Mouse (Mus musculus) hindlimb bud, embryonic 11.5 days (tissue): ENCODE measurements around the gene Cactin.
A peak's percentile ranks its signal among the peaks of the same experiment; 100 is the strongest.

ENCODE experiments used
- DNase-seq: peaks from one replicate; pipeline ENCODE4 v3.0.0-alpha.2; 2012; ENCODE audit warnings: low read depth, low spot score; ENCODE audit errors: extremely low spot score

Gene Cactin

DNA sequence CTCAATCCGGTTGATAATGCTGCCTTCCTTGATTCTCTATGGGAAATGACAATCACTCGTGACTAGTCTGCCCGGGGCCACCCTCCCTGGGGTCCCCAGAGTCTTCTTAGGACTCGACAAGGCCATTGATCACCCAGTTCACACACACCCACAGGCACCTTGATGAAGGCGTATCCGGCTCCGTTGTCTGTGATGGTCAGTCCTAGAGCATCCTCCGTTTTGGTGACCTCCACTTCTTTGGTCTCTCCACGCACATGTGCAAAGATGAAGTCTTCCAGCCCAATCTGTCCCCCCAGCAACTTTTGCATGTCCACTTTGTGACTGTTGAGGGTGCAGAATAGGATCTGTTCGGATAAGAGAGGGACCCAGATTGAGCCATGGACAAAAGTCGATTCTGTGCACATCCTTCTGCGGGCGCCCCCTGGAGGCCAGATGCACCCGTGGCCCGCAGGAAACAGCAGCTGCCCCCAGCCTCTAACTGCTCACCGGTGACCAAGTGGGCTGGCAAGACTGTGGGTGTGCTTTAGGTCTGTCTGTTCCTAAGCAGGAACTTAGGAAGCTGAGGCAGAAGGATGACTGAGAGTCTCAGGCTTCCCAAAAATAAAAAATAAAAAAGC, 20.5 kb downstream of the Cactin start:
- DNase-seq: no peak

DNA sequence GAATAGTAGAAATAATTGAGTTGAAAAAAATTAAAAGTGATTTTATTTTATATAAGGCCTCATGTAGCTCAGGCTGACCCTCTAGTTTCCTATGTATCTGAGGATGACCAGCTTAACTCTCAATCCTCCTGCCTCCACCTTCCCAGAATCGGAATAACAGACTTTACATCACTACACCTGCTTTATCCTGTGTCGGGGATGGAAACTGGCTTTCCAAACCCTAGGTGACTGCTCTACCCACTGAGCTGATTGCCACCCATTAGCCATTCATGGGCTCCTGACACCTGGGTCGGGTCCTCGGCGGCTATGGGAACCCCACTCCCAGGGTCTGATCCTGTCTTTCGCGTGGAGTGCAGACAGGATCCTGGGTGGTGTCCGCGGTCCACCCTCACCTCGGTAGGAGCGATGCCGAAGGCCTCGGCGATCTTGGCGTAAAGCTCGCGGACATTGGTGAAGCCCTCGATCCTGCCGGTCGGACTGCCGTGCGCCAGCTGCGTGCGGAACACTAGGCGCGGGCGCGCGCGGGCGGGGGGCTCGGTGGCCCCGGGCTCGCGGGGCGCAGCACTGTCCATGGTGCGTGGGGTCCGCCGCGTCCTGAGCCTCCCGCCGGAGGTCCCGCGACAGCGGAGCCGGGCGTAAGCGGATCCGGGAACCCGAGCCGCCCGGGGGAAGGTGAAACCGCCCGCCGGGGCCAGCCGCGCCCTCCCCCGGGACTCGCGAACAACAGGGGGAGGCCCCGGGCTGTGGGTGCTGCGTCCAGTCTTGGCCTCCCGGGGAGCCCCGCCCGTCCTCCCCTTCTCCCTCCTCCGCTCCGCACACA, 22.0 kb downstream of the Cactin start, which contains the start of gene Gipc3:
TSS of gene Gipc3 (minus strand) at position 581 of the 820 bp plus-strand sequence.
- no peak for DNase-seq

DNA sequence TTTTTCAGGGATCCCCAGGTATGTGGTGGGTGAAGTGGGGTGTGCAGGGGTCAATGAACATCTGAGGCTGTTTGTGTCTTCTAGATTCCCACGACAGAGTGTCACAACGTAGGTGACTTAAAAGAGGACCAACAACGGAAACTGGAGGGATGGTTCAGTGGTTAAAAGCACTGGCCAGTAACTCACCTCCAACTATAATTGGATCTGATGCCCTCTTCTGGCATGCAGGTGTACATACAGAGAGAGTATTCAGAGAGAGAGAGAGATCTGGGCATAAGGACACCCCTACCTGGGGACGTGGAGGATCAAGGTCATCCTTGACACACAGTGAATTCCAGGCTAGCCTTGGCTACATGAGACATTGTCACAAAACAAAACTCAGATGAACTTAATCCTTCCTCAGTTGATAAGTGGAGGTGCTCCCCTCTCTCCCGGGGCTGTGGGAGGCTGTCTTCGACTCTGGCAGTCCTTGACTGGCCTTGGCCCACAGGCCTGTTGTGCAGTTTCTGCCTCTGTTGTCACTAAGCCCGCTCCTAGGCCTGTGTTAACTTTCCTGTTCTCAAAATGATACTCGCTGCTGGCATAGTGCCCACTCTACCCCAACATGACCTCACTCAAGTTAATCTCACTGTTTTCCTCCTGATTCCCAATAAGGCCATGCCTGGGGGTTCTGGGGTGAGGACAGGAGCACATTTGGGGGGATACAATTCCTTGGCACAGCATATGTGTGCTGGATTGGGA, 23.7 kb downstream of the Cactin start:
- no peak for DNase-seq

DNA sequence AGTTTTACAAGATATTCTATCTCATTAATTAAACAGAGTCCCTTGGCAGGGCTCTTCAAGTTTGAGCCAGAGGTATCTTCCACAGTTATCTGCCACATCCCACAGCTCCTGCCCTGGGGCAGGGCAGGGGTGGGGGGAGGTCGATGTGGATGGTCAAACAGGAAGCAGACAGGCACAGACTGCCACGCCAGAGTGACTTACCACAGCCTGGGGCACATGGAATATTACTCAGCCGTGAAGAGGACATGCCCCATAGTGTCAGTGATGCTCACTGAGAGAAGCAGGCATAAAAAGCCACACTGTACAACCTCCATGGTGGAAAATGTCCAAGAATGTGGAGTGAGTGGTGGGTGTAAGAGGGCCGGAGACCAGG, 24.2 kb downstream of the Cactin start:
- DNase-seq: no peak

DNA sequence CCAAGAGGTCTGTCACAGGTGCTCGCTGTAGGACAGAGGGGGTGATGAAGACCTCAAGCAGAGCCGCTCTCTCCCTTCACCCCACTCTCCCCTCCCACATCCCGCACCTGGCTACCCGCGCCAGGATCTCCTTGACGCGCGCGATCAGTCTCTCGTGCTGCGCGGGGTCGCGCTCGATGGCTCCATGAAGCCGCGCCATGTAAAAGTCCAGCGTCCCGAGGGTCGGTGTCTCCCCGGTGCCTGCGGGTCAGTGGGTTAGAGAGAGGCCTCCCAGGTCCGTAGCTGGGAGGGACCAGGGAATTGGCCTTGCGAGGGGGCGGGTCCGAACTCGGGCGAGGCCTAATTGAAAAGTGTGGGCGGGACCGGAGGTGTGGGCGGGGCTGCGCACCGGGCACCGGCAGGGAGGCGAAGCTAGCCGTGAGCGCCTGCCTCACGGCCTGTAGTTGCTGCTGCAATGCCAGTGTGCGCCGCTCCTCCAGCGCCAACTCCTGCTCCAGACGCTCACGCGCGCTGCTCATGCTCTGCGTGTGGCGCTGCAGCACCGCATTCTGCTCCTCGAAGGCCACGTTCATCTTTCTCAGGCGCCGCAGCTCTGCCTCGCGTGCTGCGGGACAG, 25.7 kb downstream of the Cactin start:
- DNase-seq: no peak

DNA sequence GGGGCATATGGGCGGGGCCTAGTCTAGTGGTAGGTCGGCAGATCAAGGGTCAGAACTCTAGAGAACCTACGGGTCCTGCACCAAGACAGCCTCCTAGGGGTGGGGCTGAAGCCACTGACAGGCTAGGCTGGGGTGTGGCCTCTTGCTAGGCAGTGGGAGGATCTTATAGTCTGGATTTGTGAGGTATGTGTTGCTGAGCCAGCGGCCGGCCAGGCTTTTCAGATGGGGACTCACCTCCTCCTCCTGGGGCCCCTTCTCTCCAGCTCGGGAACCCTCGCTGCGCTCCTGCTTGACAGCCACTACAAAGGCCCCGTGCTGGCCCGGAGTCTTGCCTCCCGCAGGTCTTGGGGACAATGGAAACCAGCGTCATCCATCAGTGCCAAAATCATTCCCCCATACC, 28.2 kb downstream of the Cactin start:
- no peak for DNase-seq

DNA sequence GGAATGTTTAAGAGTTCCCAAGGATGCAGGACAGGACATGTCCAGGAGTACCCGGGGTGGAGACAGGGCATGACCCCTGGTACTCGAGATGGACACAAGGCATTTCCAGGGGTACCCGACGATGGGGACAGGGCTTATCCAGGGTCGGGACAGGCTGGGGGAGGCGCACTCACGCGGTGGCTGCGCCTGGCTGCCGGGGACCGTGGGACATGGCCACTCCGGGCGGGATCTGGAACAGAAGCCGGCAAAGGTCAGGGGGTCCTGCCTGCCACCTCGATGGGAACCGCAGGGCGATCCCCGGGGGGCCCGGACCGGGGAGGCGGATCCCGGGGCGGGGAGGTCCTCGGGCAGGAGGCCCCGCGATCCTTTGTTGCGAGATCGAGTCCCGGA, 29.1 kb downstream of the Cactin start:
- DNase-seq: no peak

DNA sequence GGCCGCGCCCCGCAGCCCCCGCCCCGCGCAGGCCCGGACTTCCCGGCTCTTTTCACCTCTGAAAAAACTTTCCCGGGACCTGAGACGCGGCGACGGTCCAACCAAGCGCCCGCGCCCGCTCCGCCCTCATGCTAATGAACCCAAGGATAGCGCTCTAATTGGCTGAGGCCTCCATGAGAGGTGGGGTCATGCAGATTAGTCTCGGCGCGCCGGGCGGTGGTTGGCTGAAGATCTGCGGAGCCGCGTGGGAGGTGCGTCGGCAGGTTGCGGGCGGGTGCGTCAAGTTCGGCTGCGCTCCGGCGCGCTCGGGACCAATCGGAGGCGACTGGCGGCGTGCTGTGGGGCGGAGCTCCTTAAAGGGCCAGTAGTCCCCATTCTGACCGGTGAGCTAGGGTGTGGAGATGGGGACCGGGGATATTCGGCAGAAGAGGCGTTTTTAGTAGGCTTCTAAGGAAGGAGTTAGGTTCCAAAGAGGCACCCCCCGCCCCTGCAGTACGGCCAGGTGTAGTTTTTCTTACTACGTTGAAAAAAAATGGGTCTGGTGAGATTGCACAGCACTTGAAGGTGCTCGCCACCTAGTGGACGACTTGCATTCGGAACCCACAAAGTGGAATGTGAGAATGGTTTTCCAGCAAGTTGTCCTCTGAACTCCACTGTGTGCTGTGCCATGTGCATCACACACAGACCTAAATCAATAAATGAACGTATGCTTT, 29.6 kb downstream of the Cactin start, which contains the start of gene Hmg20b:
TSS of gene Hmg20b (minus strand) at position 130 of the 713 bp plus-strand sequence.
- DNase-seq: peak; percentile 89

DNA sequence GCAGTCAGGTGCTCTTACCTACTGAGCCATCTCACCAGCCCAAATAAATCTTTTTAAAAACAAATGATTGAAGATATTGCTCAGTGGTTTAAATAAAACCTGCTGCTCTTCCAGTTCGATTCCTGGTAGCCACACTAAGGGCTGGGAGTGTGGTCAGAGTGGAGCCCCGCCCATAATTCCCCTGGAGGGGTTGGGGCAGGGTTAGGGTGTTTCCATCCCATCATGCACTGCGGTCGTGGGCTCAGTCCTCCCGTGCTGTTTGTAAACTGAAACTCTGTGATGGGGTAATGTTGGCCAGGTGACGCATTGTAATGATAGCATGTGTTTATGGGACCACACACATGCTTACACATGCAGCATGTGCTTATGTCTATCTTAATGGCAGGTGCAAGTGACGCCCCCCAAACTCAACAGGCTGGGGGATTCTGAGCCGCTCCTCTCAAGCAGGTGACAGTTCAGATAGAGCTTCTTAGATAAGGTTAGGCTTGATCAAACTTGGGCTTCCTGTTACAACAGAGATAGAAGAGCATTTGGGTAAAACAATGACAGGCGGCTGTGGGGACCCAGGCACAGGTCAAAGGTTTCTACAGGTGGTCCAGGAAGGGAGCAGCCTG, 30.9 kb downstream of the Cactin start:
- DNase-seq: no peak

DNA sequence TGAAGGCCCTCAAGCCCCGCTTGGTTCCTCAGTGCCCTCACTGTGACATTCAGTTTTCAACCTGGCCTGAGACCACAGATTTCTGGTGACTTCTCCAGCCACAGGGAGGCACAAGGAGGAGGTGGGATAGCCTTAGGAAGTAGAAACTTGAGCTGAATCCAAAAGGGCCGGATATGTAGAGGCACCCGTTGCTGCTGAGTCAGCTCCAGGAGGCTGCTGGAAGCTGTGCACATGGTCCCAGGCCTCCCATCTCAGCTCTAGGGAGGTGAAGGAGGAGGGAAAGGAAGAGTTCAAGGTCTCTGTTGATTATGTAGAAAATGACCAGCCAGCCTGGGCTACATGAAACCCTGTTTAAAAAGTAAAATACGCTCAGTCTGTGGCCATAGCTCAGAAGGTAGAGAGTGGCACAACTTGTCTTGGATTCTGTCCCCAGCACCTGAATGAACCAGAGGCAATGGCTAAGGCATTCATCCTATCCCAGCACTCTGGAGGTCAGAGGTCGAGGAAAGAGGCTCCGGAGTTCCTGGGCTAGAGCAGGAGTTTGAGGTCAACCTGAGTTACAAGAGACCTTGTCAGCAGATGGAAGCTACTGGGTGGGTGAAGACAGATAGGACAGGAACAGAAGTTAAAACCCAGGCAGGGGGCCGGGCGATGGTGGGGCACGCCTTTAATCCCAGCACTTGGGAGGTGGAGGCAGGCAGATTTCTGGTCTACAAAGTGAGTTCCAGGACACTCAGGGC, 34.0 kb downstream of the Cactin start:
- no peak for DNase-seq

DNA sequence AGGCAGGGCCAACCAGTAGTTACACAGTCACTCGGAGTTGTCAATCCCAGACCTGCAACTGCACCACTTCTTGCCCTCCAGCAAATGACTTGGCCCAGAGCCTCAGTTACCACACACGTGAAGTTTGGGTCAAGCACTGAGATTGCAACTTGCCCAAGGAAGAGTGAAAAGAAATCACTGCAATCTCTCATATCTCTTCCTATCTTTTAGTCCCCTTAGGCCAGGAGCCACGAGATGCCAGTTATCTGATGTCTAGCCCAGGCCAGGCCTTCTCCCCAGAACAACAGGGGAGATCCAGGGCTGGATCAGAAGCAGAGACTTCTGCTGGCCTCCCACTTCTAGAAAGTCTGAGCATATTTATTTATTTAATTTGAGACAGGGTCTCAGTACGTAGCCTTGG, 34.6 kb downstream of the Cactin start:
- no peak for DNase-seq

DNA sequence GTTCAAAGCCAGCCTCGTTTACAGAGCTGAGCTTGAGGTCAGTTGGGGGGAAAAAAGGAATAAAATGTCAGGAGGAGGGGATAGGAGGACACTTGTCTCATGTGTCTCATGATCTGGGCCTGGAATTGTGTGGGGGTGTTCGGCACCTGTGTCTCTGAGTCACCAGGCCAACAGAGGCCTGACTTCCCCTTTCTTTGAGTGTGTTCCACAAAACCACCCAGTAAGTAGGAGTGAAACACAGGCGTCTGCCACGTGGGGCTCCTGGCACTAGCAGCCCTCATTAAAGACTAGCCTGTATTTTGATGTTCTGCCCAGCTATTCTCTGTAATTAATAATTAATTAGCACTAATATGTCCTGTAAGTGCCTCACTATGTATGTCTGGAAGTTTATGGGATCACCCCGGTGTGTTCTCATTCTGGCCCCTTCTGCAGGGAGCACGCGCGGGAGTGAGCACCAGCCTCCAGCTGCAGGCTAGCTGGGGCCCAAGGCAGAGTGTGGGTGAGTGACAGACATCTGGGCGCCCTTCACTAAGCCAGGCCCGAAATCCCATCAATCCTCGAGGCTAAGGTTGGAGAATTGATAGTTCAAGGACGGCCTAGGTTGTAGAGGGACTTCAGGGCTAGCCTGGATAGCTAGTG, 35.6 kb downstream of the Cactin start:
- DNase-seq: no peak

DNA sequence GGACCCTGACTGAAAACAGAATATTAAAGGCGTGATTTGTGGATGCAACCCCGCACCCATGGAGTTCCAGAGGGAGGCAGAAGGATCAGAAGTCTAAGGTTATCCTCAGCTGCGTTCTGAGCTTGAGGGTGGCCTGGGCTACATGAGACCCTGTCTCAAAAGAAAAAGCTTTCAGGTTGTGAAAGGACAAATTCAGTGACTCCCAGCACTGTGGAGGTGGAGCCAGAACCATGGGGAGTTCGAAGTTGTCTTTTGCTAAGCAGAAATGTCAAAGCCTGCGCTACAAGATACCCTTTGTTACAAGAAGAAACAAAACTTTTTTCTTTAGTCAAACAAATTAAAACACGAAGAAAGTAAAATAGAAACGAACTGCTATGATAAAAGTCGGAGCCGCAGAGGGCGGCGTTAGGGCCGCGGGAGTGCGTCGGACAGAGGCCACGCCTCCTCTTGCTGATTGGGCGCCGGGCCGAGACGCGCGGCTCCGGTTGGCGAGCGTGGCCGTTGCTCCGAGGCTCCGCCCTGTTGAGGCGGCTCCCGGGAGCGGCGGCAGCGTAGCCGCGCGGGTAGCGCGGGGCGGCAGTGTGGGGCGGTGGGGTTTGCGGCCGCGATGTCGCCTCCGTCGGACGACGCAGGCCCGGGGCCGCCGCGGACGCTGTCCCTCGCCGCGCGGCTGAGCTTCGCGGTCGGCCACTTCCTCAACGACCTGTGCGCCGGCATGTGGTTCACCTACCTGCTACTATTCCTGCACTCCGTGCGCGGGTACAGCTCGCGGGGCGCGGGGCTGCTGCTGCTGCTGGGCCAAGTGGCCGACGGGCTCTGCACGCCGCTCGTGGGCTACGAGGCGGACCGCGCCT, 36.3 kb downstream of the Cactin start, which contains the start of gene Mfsd12:
TSS of gene Mfsd12 (plus strand) at position 501 of the 854 bp plus-strand sequence.
- DNase-seq: no peak

DNA sequence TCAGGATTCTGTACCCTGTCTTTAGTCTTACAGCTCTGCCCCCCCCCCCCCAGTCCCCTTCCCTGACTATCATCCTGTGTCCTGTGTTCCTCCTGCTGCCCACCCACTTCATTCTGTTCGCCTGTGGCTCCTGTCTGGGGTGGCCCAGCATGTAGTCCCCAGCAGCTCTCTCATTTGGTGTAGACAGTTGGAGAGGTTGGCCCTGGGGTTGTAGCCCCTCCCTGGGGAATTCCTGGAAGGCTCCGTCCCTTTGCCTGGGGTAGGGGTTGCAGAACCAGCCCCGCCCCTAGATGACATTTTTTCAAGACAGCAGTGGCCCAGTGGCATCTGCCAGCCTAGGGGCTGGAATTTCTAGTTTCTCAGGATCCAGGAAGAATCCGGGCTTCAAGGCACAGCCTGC, 37.3 kb downstream of the Cactin start:
- no peak for DNase-seq

DNA sequence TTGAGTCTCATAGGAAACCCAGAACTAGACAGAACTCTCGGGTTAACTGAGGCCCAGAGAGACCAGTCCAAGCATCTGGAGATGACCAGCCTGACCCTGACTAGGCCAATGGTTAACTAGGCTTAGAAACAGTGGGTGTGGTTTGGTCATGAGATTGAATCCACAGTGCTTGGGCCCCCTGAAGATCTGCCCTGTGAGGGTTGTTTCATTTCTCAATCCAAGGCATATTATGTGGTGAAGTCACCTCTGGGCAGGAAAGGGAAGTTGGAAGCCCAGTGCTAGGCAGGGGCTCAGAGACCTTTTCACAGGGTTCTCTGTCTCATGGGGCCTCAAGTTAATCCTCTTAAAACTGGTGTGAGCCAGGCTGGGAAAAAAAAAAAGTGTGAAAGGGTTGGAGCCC, 37.9 kb downstream of the Cactin start:
- no peak for DNase-seq

DNA sequence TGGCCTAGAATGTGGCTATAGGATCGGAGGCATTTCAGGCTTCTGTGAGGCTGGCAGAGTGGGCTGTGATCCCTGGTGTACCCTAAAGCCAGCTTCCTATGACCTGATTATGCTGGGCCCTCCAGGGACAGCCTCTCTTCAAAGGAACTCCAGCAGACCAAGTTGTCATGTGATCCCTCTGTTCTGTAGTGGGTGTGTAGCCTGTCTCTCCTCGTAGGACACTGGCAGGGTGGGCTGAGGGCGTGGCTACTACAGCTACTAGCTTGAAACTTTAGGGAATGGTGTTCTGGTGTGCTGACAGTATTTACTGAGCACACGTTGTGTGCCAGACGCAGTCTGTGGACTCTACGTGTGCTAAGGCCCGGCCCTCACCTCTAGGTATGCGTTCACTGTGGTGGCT, 39.8 kb downstream of the Cactin start:
- DNase-seq: no peak

DNA sequence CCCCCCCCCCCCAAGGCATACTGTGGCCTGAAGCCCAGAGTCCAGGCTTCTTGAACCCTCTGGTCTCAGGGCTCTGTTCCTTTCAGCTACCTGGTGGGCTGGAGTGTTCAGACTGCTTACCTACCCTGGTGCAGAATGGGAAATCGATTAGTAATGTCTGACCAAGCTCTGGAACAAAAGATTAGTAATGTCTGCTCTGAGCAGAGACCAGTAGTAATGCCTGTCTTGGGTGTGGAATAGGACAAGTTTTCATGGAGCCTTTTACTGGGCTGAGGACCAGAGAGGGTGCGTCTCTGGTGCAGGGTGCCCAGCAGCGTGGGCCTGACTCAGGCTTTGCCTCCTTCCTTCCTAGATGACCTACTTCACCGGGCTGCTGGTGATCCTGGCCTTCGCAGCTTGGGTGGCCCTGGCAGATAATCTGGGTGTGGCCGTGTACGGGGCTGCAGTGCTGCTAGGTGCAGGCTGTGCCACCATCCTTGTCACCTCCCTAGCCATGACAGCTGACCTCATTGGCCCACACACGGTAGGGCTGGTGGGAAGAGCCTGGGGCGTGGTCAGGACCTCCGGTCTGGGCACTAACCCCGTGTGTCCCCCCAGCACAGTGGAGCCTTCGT, 41.5 kb downstream of the Cactin start:
- DNase-seq: no peak
